Mouse (Mus musculus) embryo, embryonic 11 days (tissue): ENCODE data around the gene Cldn24.
"Not testable (repeated sequence)": the region's sequence is repeated elsewhere in the genome, so short reads cannot be mapped to it uniquely, and the experiment has no call there.

Source experiments
- DNase-seq: peaks from one replicate; pipeline ENCODE4 v3.0.0-alpha.2; 2015

Gene Cldn24

GRCm38 (mm10) chr8:47821843-47822242 lies at the start of gene Cldn24:
Gene Cldn24, plus strand, starts transcription at chr8:47822143.
- DNase-seq, result no peak

GRCm38 (mm10) chr8:47772986-47773385 lies 49.0 kb upstream of the Cldn24 start:
- no peak for DNase-seq

- DNase-seq, result no peak
Measured at GRCm38 (mm10) chr8:47777415-47777814, 44.5 kb upstream of the Cldn24 start.

- no peak for DNase-seq
Measured at GRCm38 (mm10) chr8:47779589-47779988, 42.4 kb upstream of the Cldn24 start.

- no peak for DNase-seq
Measured at GRCm38 (mm10) chr8:47781881-47782280, 40.1 kb upstream of the Cldn24 start.

GRCm38 (mm10) chr8:47783544-47783943 lies 38.4 kb upstream of the Cldn24 start:
- DNase-seq, result no peak

- no peak for DNase-seq
Measured at GRCm38 (mm10) chr8:47783944-47784343, 38.0 kb upstream of the Cldn24 start.

- DNase-seq, result no peak
Measured at GRCm38 (mm10) chr8:47784436-47784835, 37.5 kb upstream of the Cldn24 start.

- no peak for DNase-seq
Measured at GRCm38 (mm10) chr8:47786323-47786722, 35.6 kb upstream of the Cldn24 start.

GRCm38 (mm10) chr8:47787705-47788104 lies 34.2 kb upstream of the Cldn24 start:
- DNase-seq, result peak; percentile 40

GRCm38 (mm10) chr8:47791986-47792385 lies 30.0 kb upstream of the Cldn24 start:
- DNase-seq, result no peak

- DNase-seq, result no peak
Measured at GRCm38 (mm10) chr8:47799438-47799837, 22.5 kb upstream of the Cldn24 start.

- DNase-seq, result no peak
Measured at GRCm38 (mm10) chr8:47802349-47802748, 19.6 kb upstream of the Cldn24 start.

GRCm38 (mm10) chr8:47804262-47804661 lies 17.7 kb upstream of the Cldn24 start:
- no peak for DNase-seq

GRCm38 (mm10) chr8:47809970-47810665 lies 11.8 kb upstream of the Cldn24 start:
- no peak for DNase-seq

- DNase-seq, result no peak
Measured at GRCm38 (mm10) chr8:47810666-47811015, 11.3 kb upstream of the Cldn24 start.

- DNase-seq, result peak; percentile 42
Measured at GRCm38 (mm10) chr8:47811221-47811620, 10.7 kb upstream of the Cldn24 start.

- no peak for DNase-seq
Measured at GRCm38 (mm10) chr8:47819034-47819433, 2.9 kb upstream of the Cldn24 start.

GRCm38 (mm10) chr8:47820914-47821772 lies 800 bp upstream of the Cldn24 start:
- DNase-seq, result no peak

- DNase-seq, result not testable (repeated sequence)
Measured at GRCm38 (mm10) chr8:47822541-47822940, 598 bp downstream of the Cldn24 start.

- DNase-seq, result peak; percentile 24
Measured at GRCm38 (mm10) chr8:47823777-47824176, 1.8 kb downstream of the Cldn24 start.

- no peak for DNase-seq
Measured at GRCm38 (mm10) chr8:47824182-47824581, 2.2 kb downstream of the Cldn24 start, which contains the start of gene Cldn22. Gene Cldn22, plus strand, starts transcription at chr8:47824482.

GRCm38 (mm10) chr8:47825596-47825995 lies 3.7 kb downstream of the Cldn24 start:
- no peak for DNase-seq

GRCm38 (mm10) chr8:47826911-47827310 lies 5.0 kb downstream of the Cldn24 start:
- DNase-seq, result no peak
